Mouse (Mus musculus): ENCODE measurements around the gene Rps6ka2. TPM values are rescaled to one million over a fixed set of nuclear protein-coding genes. Genes with fewer than 3 reads are reported as not detected.

The Rps6ka2 gene
- total RNA-seq, 1 experiment, result 16.2 TPM

DNA sequence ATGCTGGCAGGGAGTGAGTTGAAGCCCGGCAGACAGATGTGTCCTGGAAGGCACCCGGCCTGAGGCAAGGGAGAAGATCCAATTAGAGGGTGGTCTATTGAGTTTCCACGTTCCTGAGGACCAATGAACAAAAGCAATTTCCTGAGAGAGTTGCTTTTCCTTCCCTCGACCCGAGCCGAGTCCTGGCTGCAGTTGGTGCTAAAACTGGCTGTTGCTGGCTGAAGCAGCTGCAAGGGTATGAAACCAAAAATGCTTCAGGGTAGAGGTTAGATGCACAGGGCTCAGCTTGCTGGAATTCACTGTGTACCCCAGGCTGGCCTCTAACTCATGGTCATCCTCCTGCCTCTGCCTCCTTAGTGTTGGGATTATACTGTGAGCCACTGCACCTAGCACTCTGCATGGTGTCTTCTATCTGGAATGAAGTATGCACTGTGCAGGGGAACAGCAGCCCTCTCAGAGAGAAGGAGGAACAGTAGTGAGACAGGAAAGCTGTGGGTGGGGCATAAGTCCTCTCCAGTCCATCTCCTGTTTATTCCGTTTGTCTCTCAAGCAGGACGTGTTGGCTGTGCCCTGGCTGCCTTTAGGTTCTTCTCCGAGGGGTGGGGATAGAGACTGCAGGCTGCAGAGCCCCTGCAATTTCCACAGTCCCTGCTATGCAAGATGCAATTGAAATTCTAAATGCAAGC is 24.4 kb upstream of the Rps6ka2 start:
- Histone ChIP-seq H3K4me3 (ENCODE audit: insufficient read depth in 1 of 2, low read depth in 1 of 2, low read length in 2 of 2, poor library complexity in 1 of 2, severe bottlenecking in 1 of 2) (no peak overlapping the region), H3K27ac (ENCODE audit: insufficient read depth, low read depth, low read length, poor library complexity, severe bottlenecking) (no peak overlapping the region), H3K9me3 (ENCODE audit: control insufficient read depth, insufficient read depth, low read depth, low read length) (no peaks in the 10 kb centered on the region), H3K9ac (ENCODE audit: insufficient read depth, low read depth, low read length, poor library complexity, severe bottlenecking) (no peak overlapping the region), H3K4me1 (ENCODE audit: control insufficient read depth in 2 of 2, insufficient read depth in 2 of 2, low read length in 2 of 2, poor library complexity in 1 of 2) (no peaks in the 10 kb centered on the region), H3K36me3 (ENCODE audit: control insufficient read depth, insufficient read depth, low read length, poor library complexity, severe bottlenecking) (no peaks in the 10 kb centered on the region)
- no peak for TF ChIP-seq HCFC1 (IDR thresholded peaks at IDR 0.05; ENCODE audit: borderline replicate concordance, insufficient read depth, low read length)
- in situ Hi-C loops (cut with MboI; ENCODE audit: low sequenced_read_pairs in 2 of 2, unreplicated experiment in 2 of 2), result no loop called here
- no peak for DNase-seq (ENCODE audit: low read depth, low spot score)

DNA sequence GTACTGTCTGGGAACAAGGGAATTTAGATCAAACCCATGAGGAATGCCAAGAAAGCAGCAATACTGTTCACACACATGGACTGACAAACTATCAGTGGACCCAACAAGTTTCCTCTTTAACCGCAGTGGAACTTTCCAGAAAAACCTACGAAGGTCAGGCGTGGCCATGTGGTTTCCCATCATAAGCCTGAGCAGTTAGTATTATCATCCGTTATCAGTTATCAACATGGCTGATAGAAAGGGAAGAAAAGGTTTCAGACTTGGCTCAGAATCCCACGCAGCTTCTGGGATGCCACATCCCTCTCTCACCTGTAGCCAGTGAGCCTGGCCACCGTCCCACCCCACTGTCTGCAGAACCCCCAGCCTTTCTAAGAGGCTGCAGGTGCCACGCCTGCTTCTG is 23.4 kb upstream of the Rps6ka2 start:
- TF ChIP-seq MAFK (IDR thresholded peaks at IDR 0.05; ENCODE audit: insufficient read depth, low read depth, low read length) (no peak), CHD2 (IDR thresholded peaks at IDR 0.05; ENCODE audit: low read depth, low read length) (no peak), ZNF384 (IDR thresholded peaks at IDR 0.05; ENCODE audit: low read depth, low read length) (no peak), HCFC1 (IDR thresholded peaks at IDR 0.05; ENCODE audit: borderline replicate concordance, insufficient read depth, low read length) (no peak), ZC3H11A (IDR thresholded peaks at IDR 0.05; ENCODE audit: borderline replicate concordance, low read depth, low read length) (no peak)
- no peaks in the 10 kb centered on the region for H3K9me3 ChIP-seq (ENCODE audit: control insufficient read depth, insufficient read depth, low read depth, low read length)
- no peak overlapping the region for H3K27ac ChIP-seq (ENCODE audit: insufficient read depth, low read depth, low read length, poor library complexity, severe bottlenecking)
- H3K4me1 ChIP-seq (ENCODE audit: control insufficient read depth in 2 of 2, insufficient read depth in 2 of 2, low read length in 2 of 2, poor library complexity in 1 of 2), result no peaks in the 10 kb centered on the region
- no peaks in the 10 kb centered on the region for H3K36me3 ChIP-seq (ENCODE audit: control insufficient read depth, insufficient read depth, low read length, poor library complexity, severe bottlenecking)
- H3K9ac ChIP-seq (ENCODE audit: insufficient read depth, low read depth, low read length, poor library complexity, severe bottlenecking), result no peak overlapping the region
- H3K4me3 ChIP-seq (ENCODE audit: insufficient read depth in 1 of 2, low read depth in 1 of 2, low read length in 2 of 2, poor library complexity in 1 of 2, severe bottlenecking in 1 of 2), result no peak overlapping the region
- in situ Hi-C loops (cut with MboI; ENCODE audit: low sequenced_read_pairs in 2 of 2, unreplicated experiment in 2 of 2), result no loop called here
- DNase-seq (ENCODE audit: low read depth, low spot score), result no peak

DNA sequence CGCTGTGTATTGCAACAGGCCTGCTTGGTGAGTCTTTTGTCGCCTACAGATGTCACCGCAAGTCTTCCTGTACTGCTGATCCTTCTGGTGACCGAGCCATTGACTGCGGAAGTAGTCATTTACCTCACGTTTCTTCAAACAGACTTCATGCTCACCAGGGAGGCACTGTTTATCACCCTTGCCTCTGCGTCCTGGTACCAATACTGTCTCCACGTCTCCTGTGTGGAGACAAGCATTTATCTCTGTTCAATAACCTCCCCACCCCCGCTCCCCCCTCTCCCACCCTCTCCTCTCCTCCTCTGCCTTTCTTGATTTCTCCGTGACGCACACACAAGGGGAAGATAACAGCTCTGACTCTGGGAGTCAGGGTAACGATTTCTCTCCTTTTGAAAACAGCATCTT is 22.0 kb upstream of the Rps6ka2 start:
- no peaks in the 10 kb centered on the region for H3K4me1 ChIP-seq (ENCODE audit: control insufficient read depth in 2 of 2, insufficient read depth in 2 of 2, low read length in 2 of 2, poor library complexity in 1 of 2)

DNA sequence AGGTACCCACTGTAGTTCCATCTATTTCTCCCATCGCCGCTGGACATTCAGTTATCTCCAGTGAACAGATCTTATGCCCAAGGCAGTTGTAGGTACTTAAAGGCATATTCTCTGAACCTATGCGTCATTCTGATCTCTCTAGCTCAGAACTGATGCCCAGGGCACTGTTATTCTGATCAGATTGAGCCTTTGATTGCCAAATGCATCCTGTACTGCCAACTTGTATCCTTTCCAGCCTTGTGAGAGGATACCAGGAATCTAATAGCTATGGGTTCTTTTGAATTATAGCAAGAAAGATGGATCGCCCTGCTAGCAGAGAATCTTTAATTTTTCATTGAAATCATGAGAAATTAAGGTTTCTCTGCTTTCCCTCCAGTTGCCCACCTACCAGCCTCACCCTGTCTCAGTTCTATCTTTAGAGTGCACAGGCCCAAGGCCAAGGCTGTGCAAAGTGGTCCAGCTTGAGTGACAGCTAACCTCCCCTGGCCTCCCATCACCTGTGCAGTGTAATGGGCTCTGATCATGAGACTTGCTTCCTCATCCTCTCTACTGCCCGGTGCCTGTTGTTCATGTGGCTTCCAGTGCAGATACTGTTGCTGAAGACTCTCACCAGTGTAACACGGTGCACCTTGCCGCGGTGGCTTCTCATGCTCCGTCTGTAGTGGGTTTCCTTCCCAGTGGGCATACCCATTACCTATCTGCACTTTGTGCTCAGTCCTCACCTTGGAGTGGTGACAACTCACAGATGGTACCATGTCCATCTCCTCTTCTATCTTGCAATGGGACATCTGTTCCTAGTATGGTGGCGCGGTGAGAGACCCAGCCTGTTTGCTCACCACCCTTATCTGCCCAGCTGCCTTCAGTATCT is 20.4 kb upstream of the Rps6ka2 start:
- in situ Hi-C loops (cut with MboI; ENCODE audit: low sequenced_read_pairs in 2 of 2, unreplicated experiment in 2 of 2), result no loop called here
- Histone ChIP-seq H3K4me3 (ENCODE audit: insufficient read depth in 1 of 2, low read depth in 1 of 2, low read length in 2 of 2, poor library complexity in 1 of 2, severe bottlenecking in 1 of 2) (no peak overlapping the region), H3K4me1 (ENCODE audit: control insufficient read depth in 2 of 2, insufficient read depth in 2 of 2, low read length in 2 of 2, poor library complexity in 1 of 2) (0 out of 4 replicates have a peak, but pooled peaks cover 0 to 5% of the 10 kb centered on the region in 2 experiments), H3K9me3 (ENCODE audit: control insufficient read depth, insufficient read depth, low read depth, low read length) (no peaks in the 10 kb centered on the region), H3K9ac (ENCODE audit: insufficient read depth, low read depth, low read length, poor library complexity, severe bottlenecking) (no peak overlapping the region), H3K27ac (ENCODE audit: insufficient read depth, low read depth, low read length, poor library complexity, severe bottlenecking) (no peak overlapping the region), H3K36me3 (ENCODE audit: control insufficient read depth, insufficient read depth, low read length, poor library complexity, severe bottlenecking) (no peaks in the 10 kb centered on the region)
- TF ChIP-seq ZC3H11A (IDR thresholded peaks at IDR 0.05; ENCODE audit: borderline replicate concordance, low read depth, low read length) (no peak), ZNF384 (IDR thresholded peaks at IDR 0.05; ENCODE audit: low read depth, low read length) (no peak), HCFC1 (IDR thresholded peaks at IDR 0.05; ENCODE audit: borderline replicate concordance, insufficient read depth, low read length) (no peak), MAFK (IDR thresholded peaks at IDR 0.05; ENCODE audit: insufficient read depth, low read depth, low read length) (no peak), CHD2 (IDR thresholded peaks at IDR 0.05; ENCODE audit: low read depth, low read length) (no peak)
- no peak for DNase-seq (ENCODE audit: low read depth, low spot score)

More for the DNA sequence above, 22.0 kb upstream of the Rps6ka2 start:
- Histone ChIP-seq H3K36me3 (ENCODE audit: control insufficient read depth, insufficient read depth, low read length, poor library complexity, severe bottlenecking) (no peaks in the 10 kb centered on the region), H3K9me3 (ENCODE audit: control insufficient read depth, insufficient read depth, low read depth, low read length) (no peaks in the 10 kb centered on the region), H3K9ac (ENCODE audit: insufficient read depth, low read depth, low read length, poor library complexity, severe bottlenecking) (no peak overlapping the region), H3K4me3 (ENCODE audit: insufficient read depth in 1 of 2, low read depth in 1 of 2, low read length in 2 of 2, poor library complexity in 1 of 2, severe bottlenecking in 1 of 2) (no peak overlapping the region), H3K27ac (ENCODE audit: insufficient read depth, low read depth, low read length, poor library complexity, severe bottlenecking) (no peak overlapping the region)
- no peak for DNase-seq (ENCODE audit: low read depth, low spot score)
- in situ Hi-C loops (cut with MboI; ENCODE audit: low sequenced_read_pairs in 2 of 2, unreplicated experiment in 2 of 2), result no loop called here
- TF ChIP-seq ZC3H11A (IDR thresholded peaks at IDR 0.05; ENCODE audit: borderline replicate concordance, low read depth, low read length) (no peak), ZNF384 (IDR thresholded peaks at IDR 0.05; ENCODE audit: low read depth, low read length) (no peak), CHD2 (IDR thresholded peaks at IDR 0.05; ENCODE audit: low read depth, low read length) (no peak), MAFK (IDR thresholded peaks at IDR 0.05; ENCODE audit: insufficient read depth, low read depth, low read length) (no peak), HCFC1 (IDR thresholded peaks at IDR 0.05; ENCODE audit: borderline replicate concordance, insufficient read depth, low read length) (no peak)
